Mouse (Mus musculus) WW6 (cell line): ENCODE measurements around the gene Znrf4.

Source experiments
- DNase-seq: peaks from one replicate; pipeline ENCODE4 v3.0.0-alpha.2; 2013; ENCODE audit warnings: low read depth, low spot score

Gene Znrf4

GRCm38 (mm10) chr17:56490438-56491152 is 21.6 kb downstream of the Znrf4 start:
- DNase-seq: no peak

GRCm38 (mm10) chr17:56488028-56488427 is 24.2 kb downstream of the Znrf4 start:
- no peak for DNase-seq

- DNase-seq: no peak
Measured at GRCm38 (mm10) chr17:56487441-56487888, 24.8 kb downstream of the Znrf4 start.

GRCm38 (mm10) chr17:56485926-56486325 is 26.3 kb downstream of the Znrf4 start:
- DNase-seq: no peak

- DNase-seq: no peak
Measured at GRCm38 (mm10) chr17:56485118-56485517, 27.1 kb downstream of the Znrf4 start.

- DNase-seq: no peak
Measured at GRCm38 (mm10) chr17:56482671-56483070, 29.6 kb downstream of the Znrf4 start.

GRCm38 (mm10) chr17:56479358-56479757 is 32.9 kb downstream of the Znrf4 start:
- DNase-seq: no peak

GRCm38 (mm10) chr17:56478191-56478611 is 34.0 kb downstream of the Znrf4 start:
- no peak for DNase-seq

GRCm38 (mm10) chr17:56477191-56477818 is 34.9 kb downstream of the Znrf4 start:
- no peak for DNase-seq

GRCm38 (mm10) chr17:56476402-56476752 is 35.9 kb downstream of the Znrf4 start, which contains the start of gene Ptprs:
Gene Ptprs, minus strand, starts transcription at chr17:56476483.
- DNase-seq: no peak

- DNase-seq: no peak
Measured at GRCm38 (mm10) chr17:56475584-56476401, 36.4 kb downstream of the Znrf4 start.

GRCm38 (mm10) chr17:56474831-56475581 is 37.2 kb downstream of the Znrf4 start:
- no peak for DNase-seq

- no peak for DNase-seq
Measured at GRCm38 (mm10) chr17:56474311-56474830, 37.9 kb downstream of the Znrf4 start.

GRCm38 (mm10) chr17:56473611-56473905 is 38.7 kb downstream of the Znrf4 start:
- no peak for DNase-seq

GRCm38 (mm10) chr17:56472733-56473610 is 39.3 kb downstream of the Znrf4 start:
- DNase-seq: no peak

- DNase-seq: no peak
Measured at GRCm38 (mm10) chr17:56472121-56472520, 40.1 kb downstream of the Znrf4 start.

- no peak for DNase-seq
Measured at GRCm38 (mm10) chr17:56471136-56471535, 41.1 kb downstream of the Znrf4 start.

GRCm38 (mm10) chr17:56470571-56470970 is 41.7 kb downstream of the Znrf4 start:
- DNase-seq: no peak

- DNase-seq: no peak
Measured at GRCm38 (mm10) chr17:56470001-56470436, 42.2 kb downstream of the Znrf4 start.

- no peak for DNase-seq
Measured at GRCm38 (mm10) chr17:56469275-56469674, 43.0 kb downstream of the Znrf4 start.
